Mouse (Mus musculus) stomach, embryonic 16.5 days (tissue): ENCODE measurements around the gene Txndc8. TPM values are rescaled to one million over a fixed set of nuclear protein-coding genes. Genes with fewer than 3 reads are reported as not detected.

Source experiments
- ATAC-seq: fragments of 200-750 bp; cut with Nextera tagmentation; 2 replicates; pipeline ENCODE4 v1.8.0; 2017; ENCODE audit warnings: moderate number of reproducible peaks, moderate TSS enrichment; ENCODE audit not compliant: insufficient read depth, low FRiP score
- H3K27ac ChIP-seq: fragments of 300-500 bp; sonication (generic); 2 replicates; pipeline ENCODE4 v1.5.1; 2014; ENCODE audit warnings: low read length
- H3K27me3 ChIP-seq: fragments of 300-500 bp; sonication (generic); 2 replicates; pipeline ENCODE4 v1.6.1; 2014; ENCODE audit warnings: low read length, control low read depth, mixed read lengths; ENCODE audit not compliant: control insufficient read depth, insufficient read depth
- H3K36me3 ChIP-seq: fragments of 300-500 bp; sonication (generic); 2 replicates; pipeline ENCODE4 v1.6.1; 2014; ENCODE audit warnings: low read length; ENCODE audit not compliant: control insufficient read depth, insufficient read depth
- H3K4me1 ChIP-seq: fragments of 300-500 bp; sonication (generic); 2 replicates; pipeline ENCODE4 v1.6.1; 2014; ENCODE audit warnings: low read length, control low read depth, mixed read lengths; ENCODE audit not compliant: control insufficient read depth, insufficient read depth
- H3K4me2 ChIP-seq: fragments of 300-500 bp; sonication (generic); 2 replicates; pipeline ENCODE4 v1.6.1; 2014; ENCODE audit warnings: low read depth, low read length, mixed read lengths
- H3K4me3 ChIP-seq: fragments of 300-500 bp; sonication (generic); replicated peaks from 2 replicates; pipeline ENCODE4 v1.5.1; 2014; ENCODE audit warnings: mild to moderate bottlenecking, low read length
- H3K9ac ChIP-seq: fragments of 300-500 bp; sonication (generic); 2 replicates; pipeline ENCODE4 v1.6.1; 2014; ENCODE audit warnings: low read length
- H3K9me3 ChIP-seq: fragments of 300-500 bp; sonication (generic); replicated peaks from 2 replicates; pipeline ENCODE4 v1.6.1; 2016; ENCODE audit warnings: low read length, control low read depth; ENCODE audit not compliant: control insufficient read depth
- WGBS: fragments of 180-500 bp; shearing (Covaris S2); extraction: QIAGEN DNeasy Blood & Tissue Kit; methylation state at CpG from one replicate; pipeline ENCODE4 v1.1.7; 2014; 5-methylcytosine and 5-hydroxymethylcytosine counted together
- polyA plus RNA-seq: library from polyadenylated mRNA; unstranded; fragments of >200 nt; fragmentation: Nextera tagmentation; extraction: Ambion mirVana; gene quantifications from 2 replicates; pipeline ENCODE4 v1.2.1, GENCODE M21; 2015

Txndc8 gene
- polyA plus RNA-seq, 1 experiment from 2014 or later: not detected

DNA sequence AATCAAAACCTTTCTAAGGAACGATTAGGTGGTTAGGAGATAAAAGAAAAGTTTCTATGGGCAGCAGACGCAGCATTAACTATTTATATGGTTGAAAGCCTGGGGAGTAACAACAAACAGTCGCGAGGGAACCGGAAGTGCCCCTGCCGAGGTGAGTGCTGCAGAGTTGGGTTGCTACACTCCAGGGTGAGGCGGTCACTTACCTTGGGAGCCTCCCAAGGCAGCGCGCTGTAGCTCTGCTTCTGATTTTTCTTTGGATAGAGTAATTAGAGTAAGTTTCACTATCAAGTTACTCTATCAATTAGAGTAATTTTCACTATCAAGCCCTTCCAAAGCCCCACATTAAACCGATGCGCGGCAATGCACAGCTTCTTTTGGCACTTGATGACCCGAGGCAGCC lies 25.7 kb upstream of the Txndc8 start:
- H3K36me3 ChIP-seq: no peaks in the 10 kb centered on the region
- H3K4me3 ChIP-seq: peak overlapping the region; percentile 23
- ATAC-seq: no peak
- no peaks in the 10 kb centered on the region for H3K9me3 ChIP-seq
- peak overlapping the region; percentile 43 for H3K4me2 ChIP-seq
- H3K9ac ChIP-seq: no peak overlapping the region
- WGBS: 49% methylated on average over 13 of the region's 13 CpGs
- no peaks in the 10 kb centered on the region for H3K4me1 ChIP-seq
- H3K27ac ChIP-seq: no peak overlapping the region
- H3K27me3 ChIP-seq: no peaks in the 10 kb centered on the region

GRCm38 (mm10) chr4:58032714-58033113 lies 23.8 kb upstream of the Txndc8 start:
- H3K4me2 ChIP-seq: no peak overlapping the region
- H3K27me3 ChIP-seq: no peaks in the 10 kb centered on the region
- H3K9me3 ChIP-seq: no peaks in the 10 kb centered on the region
- WGBS: 50% methylated on average over 1 of the region's 1 CpGs
- no peaks in the 10 kb centered on the region for H3K36me3 ChIP-seq
- H3K4me3 ChIP-seq: no peak overlapping the region
- H3K9ac ChIP-seq: 0 out of 2 replicates have a peak overlapping the region, but pooled peaks have one; percentile 12
- no peaks in the 10 kb centered on the region for H3K4me1 ChIP-seq
- ATAC-seq: no peak
- H3K27ac ChIP-seq: peak overlapping the region; percentile 60; the same call in 1 of the 2 replicates

DNA sequence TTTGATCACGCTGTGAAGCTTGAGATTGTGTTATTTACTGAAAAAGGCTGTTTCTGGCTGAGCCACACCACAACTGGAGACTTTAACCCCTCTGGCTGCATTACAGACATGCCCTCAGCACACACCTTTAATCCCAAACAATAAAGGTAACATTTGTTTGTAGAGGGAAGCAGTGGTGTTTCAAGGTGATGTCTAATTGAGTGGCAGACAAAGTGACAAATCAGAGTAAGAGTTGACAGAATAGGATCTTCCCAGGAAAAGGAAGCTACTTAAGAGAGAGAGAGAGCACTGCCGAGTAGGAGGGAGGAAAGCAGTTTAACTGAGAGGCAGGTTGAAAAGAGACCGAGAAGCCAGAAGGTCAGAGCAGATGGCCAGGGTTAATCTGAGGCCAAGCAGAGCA lies 5.4 kb downstream of the Txndc8 start:
- Histone ChIP-seq H3K36me3 (no peaks in the 10 kb centered on the region), H3K4me2 (no peak overlapping the region), H3K9ac (no peak overlapping the region), H3K9me3 (no peaks in the 10 kb centered on the region), H3K27me3 (no peaks in the 10 kb centered on the region), H3K4me3 (no peak overlapping the region), H3K4me1 (no peaks in the 10 kb centered on the region), H3K27ac (no peak overlapping the region)
- ATAC-seq: no peak
- 48% methylated on average over 3 of the region's 3 CpGs for WGBS

GRCm38 (mm10) chr4:57991425-57991824 lies 17.5 kb downstream of the Txndc8 start:
- Histone ChIP-seq H3K4me3 (no peak overlapping the region), H3K9ac (no peak overlapping the region), H3K36me3 (no peaks in the 10 kb centered on the region), H3K9me3 (no peaks in the 10 kb centered on the region), H3K27ac (no peak overlapping the region), H3K4me1 (no peaks in the 10 kb centered on the region), H3K27me3 (no peaks in the 10 kb centered on the region), H3K4me2 (no peak overlapping the region)
- ATAC-seq: no peak
- 93% methylated on average over 1 of the region's 1 CpGs for WGBS

DNA sequence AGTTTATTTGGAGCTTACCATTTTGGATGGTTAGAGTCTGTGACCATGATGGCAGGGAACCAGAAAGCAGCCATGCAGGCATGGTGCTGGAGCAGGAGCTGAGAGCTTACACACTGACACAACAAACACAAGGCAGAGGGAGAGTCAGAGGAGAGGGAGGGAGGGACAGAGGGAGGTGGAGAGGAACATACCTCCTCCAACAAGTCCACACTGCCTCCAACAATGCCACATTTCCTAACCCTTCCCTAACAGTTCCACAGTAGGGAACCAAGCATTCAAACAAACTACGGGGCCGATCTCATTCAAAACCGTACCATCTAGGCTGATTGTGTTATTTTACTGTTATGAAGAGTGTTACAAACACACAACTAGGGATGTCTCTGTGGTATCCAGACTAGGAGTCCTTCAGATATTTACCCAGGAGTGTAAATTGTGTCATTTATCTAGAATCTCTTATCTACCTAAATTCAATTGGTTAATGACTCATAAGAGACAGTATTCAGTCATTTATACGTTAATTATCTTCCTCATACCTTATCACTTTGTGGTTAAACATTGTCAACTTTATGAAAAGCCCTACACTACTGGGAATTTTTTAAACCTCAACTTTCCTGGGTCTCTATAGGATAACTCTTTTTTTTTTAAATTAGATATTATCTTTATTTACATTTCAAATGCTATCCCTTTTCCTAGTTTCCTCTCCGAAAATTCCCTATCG lies 34.4 kb downstream of the Txndc8 start:
- Histone ChIP-seq H3K4me1 (no peaks in the 10 kb centered on the region), H3K4me3 (no peak overlapping the region), H3K4me2 (no peak overlapping the region), H3K9ac (no peak overlapping the region), H3K36me3 (no peaks in the 10 kb centered on the region), H3K27me3 (no peaks in the 10 kb centered on the region), H3K27ac (no peak overlapping the region), H3K9me3 (no peaks in the 10 kb centered on the region)
- ATAC-seq: no peak
- WGBS: 76% methylated on average over 6 of the region's 6 CpGs

DNA sequence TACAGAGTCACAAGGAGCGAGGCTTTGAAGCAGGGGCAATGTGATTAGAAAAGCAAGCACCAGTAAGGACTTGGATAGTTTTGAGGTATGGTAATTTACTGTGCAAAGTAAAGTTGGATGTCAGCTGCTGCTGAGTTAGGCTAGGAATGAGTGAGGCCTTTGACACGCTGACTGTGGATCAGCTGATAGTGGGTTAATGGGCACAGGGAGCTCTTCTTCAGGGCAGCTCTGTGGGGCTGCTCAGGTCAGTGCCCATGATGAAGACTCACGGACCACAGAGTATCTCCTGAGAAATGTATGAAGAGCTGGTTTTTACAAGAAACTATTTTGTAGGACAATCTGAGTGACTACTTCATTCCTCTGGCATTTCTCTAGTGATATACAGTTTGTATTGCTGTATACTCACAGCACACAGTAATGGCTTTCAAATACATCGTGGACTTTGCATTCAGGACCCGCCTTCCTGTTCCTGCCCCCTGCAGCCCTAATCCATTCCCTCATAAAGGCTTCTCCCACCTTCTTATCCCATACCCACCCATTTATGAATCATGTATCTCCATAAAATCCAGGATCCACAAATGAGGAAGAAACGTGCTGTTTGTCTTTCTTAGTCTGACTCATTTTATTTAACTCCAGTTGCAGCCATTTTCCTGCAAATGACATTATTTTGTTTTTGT lies 35.2 kb downstream of the Txndc8 start:
- Histone ChIP-seq H3K4me3 (no peak overlapping the region), H3K9me3 (no peaks in the 10 kb centered on the region), H3K4me2 (no peak overlapping the region), H3K9ac (no peak overlapping the region), H3K27ac (no peak overlapping the region), H3K4me1 (no peaks in the 10 kb centered on the region), H3K27me3 (no peaks in the 10 kb centered on the region), H3K36me3 (no peaks in the 10 kb centered on the region)
- WGBS: 75% methylated on average over 6 of the region's 6 CpGs
- ATAC-seq: no peak

GRCm38 (mm10) chr4:57970285-57970684 lies 38.6 kb downstream of the Txndc8 start:
- ATAC-seq: no peak
- H3K9me3 ChIP-seq: no peaks in the 10 kb centered on the region
- H3K4me1 ChIP-seq: no peaks in the 10 kb centered on the region
- H3K4me2 ChIP-seq: no peak overlapping the region
- H3K9ac ChIP-seq: no peak overlapping the region
- H3K36me3 ChIP-seq: no peaks in the 10 kb centered on the region
- no peak overlapping the region for H3K4me3 ChIP-seq
- no peaks in the 10 kb centered on the region for H3K27me3 ChIP-seq
- no peak overlapping the region for H3K27ac ChIP-seq

DNA sequence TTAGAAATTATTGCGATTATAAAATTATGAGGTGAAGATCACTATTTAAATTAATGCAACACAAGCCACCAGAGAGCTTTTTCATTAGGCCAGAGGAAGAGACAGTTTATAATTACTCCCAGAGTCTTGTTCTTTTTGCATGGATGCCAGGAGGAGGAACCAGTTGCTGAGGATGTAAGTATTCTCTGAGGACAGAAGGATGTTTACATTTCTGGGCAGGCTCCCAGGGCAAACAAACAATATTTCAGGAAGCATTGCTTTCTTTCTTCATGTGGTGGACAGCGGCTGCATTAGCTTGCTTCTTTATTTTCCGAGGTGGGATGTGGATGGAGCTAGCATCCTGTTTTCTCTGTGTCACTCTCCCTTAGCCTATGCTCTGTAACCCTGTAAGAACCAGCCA lies 41.7 kb downstream of the Txndc8 start:
- no peaks in the 10 kb centered on the region for H3K9me3 ChIP-seq
- ATAC-seq: no peak
- H3K36me3 ChIP-seq: no peaks in the 10 kb centered on the region
- H3K9ac ChIP-seq: no peak overlapping the region
- no peaks in the 10 kb centered on the region for H3K27me3 ChIP-seq
- H3K4me2 ChIP-seq: no peak overlapping the region
- WGBS: 47% methylated on average over 3 of the region's 3 CpGs
- H3K4me3 ChIP-seq: no peak overlapping the region
- H3K27ac ChIP-seq: no peak overlapping the region
- H3K4me1 ChIP-seq: no peaks in the 10 kb centered on the region

GRCm38 (mm10) chr4:57965516-57965915 lies 43.4 kb downstream of the Txndc8 start:
- H3K4me1 ChIP-seq: no peaks in the 10 kb centered on the region
- no peak overlapping the region for H3K27ac ChIP-seq
- H3K27me3 ChIP-seq: no peaks in the 10 kb centered on the region
- H3K36me3 ChIP-seq: no peaks in the 10 kb centered on the region
- no peak for ATAC-seq
- no peak overlapping the region for H3K9ac ChIP-seq
- no peak overlapping the region for H3K4me2 ChIP-seq
- no peaks in the 10 kb centered on the region for H3K9me3 ChIP-seq
- no peak overlapping the region for H3K4me3 ChIP-seq
- WGBS: 88% methylated on average over 4 of the region's 4 CpGs
